Mouse (Mus musculus) urinary bladder, postnatal 10 days (tissue): ENCODE measurements around the gene R3hdm4.
"Not testable (repeated sequence)": the region's sequence is repeated elsewhere in the genome, so short reads cannot be mapped to it uniquely, and the experiment has no call there.

Experiments
- DNase-seq: peaks from one replicate; pipeline ENCODE4 v3.0.0; 2022; ENCODE audit warnings: low spot score

Gene R3hdm4

GRCm38 (mm10) chr10:79920958-79921535 lies at the start of gene R3hdm4:
R3hdm4 (minus strand) TSS chr10:79921208.
- no peak for DNase-seq

- no peak for DNase-seq
Observed at GRCm38 (mm10) chr10:79970415-79971182, 49.6 kb upstream of the R3hdm4 start, which contains the start of gene Grin3b. Grin3b (plus strand) TSS chr10:79970715.

GRCm38 (mm10) chr10:79969124-79969568 lies 48.1 kb upstream of the R3hdm4 start:
- no peak for DNase-seq

- no peak for DNase-seq
Observed at GRCm38 (mm10) chr10:79968181-79968580, 47.2 kb upstream of the R3hdm4 start.

- no peak for DNase-seq
Observed at GRCm38 (mm10) chr10:79966886-79967400, 45.9 kb upstream of the R3hdm4 start.

DNA sequence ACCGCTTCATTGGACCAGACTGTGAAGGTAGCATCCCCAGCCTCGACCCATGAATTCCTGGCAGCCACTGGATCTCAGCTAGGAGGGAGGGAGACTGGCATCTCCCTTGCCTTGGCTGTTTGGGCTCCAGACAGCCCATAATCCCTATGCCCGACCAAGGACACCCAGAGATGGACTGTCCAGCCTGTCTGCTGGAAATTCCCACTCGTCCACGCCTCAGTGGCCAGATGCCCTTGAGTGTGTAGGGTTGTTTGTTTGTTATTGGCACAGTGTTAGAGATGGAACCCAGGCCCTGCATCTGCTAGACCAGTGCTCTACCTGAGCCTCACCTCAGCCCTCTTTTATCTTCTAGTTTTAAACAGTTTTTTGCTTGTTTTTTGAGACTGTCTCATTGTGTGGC lies 44.3 kb upstream of the R3hdm4 start:
- no peak for DNase-seq

DNA sequence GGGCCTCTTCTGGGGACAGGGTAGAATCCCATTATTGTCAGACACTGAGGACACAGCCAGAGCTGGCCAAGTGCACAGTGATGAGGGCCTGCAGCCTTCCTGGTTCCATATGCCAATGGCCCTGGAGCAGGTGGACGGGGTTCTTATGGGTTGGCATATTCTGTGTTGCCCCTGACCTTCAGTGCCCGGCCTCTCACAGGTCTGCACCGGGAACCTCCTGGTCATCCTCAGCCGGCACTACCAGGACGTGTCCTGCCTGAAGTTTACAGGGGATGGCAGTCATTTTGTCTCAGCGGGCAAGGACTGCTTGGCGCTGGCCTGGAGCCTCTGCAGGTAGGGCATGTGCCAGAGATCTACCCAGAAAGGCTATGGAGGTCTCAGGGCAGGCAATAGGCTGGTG lies 43.7 kb upstream of the R3hdm4 start:
- DNase-seq, result no peak

DNA sequence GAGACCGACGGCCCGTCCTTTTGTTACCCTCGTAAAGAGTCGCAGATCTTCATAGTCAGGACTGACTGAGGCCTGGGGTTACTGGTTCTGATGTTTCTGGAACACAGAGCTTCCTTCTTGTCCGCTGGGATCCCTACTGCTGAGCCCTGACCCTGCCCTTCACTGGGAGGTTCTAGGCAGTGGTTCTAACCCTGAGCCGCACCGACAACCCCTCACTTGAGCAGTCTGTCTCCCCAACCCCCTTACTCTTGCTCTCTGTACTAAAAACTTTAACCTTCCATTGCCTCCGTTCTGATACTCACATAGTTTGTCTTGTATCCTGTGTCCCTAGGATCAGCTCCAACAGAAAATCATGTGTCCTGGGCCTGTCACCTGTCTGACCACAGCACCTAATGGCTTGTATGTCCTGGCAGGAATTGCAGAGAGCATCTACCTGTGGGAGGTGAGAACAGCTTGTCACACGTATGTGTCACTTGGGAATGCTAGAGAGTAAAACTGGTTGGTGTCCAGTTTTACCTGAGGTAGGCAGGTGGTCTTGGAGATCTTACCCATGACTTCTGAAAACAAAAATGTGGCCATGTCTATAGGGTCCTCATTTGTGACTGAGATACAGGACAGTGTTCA lies 39.8 kb upstream of the R3hdm4 start:
- DNase-seq, result no peak

DNA sequence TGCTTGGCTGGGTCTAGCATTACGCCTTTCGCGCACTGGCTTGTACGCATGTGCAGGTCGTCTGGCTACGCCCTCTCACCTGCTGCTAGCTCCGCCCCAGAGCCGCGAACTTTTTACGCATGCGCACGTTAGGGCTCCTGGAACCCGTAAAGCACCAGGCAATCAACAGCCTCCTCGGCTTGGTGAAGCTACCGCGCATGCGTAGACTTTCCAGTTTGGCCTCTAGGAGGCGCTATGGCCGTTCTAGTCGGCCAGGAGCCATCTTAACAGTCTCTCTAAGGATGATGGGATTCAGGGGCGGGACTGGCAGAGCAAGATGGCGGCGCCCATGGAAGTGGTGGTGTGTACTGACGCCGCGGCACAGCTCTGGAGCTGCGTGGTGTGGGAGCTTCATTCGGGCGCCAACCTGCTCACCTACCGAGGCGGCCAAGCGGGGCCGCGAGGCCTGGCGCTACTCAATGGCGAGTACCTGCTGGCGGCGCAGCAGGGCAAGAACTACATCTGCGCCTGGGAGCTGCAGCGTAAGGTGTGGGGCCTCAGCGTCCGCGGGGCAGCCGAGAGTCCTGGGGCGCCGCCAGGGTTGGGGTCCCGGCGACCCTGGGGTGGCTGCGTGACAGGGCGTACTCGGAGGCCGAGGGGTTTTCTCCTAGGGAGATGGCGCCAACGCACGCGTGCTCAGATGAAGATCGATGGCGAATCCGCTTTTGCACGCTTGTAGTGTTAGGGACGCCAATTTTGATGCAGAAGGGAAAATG lies 39.0 kb upstream of the R3hdm4 start, which contains the start of gene Wdr18:
Gene Wdr18 (plus strand): TSS at position 306 of the 755 bp plus-strand sequence.
- DNase-seq, result peak; percentile 99

- not testable (repeated sequence) for DNase-seq
Observed at GRCm38 (mm10) chr10:79959412-79959811, 38.4 kb upstream of the R3hdm4 start.

DNA sequence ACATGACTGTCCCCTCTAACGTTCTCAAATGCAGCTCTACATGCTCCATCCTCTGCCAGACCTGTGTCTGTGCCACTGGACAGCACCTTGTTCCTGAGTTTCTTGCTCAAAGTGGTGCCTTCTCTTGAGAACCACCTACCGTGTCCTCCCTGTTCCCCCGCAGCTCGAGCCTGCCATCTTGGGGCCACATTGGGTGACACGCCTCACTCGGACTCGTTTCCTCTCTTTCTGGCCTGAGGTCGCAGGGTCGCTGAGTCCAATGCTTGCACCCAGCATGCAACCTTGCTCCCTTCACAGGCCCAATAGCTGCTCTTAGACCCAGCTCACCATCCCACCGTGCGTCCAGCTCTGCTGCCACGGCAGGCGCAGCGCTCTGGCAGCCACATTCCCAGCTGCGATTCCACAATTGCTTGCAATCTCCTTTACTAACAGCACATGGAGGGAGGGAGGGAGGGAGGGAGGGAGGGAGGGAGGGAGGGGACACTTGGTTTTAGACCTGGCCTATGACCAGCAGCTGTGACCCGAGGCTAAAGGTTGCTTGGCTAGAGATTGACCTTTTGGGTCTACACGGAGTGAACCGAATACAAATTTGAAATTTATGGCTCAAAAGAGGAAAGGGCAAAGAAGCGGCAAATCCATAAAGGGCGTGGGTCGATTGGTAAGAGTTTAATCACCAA lies 37.3 kb upstream of the R3hdm4 start:
- DNase-seq, result no peak

- DNase-seq, result no peak
Observed at GRCm38 (mm10) chr10:79956643-79957154, 35.7 kb upstream of the R3hdm4 start.

DNA sequence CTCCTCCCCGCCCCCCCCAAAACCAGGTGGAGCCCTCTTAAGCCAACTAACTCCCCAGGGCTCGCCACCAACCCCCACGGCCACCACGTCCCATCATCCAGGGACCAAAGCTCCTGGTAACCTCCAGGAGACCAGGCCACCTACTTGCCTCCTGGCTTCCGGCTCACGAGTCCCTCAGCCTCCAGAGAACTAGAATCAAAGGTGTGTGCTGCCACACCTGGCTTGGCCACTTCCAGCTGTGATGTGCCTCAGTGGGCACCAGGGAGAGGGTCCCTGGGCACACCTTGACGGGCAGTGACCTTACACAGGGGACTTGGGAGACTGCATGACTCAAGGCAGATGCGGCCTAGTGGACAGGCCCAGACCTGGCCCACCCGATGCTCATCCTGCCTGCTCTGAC lies 34.7 kb upstream of the R3hdm4 start:
- no peak for DNase-seq

- DNase-seq, result no peak
Observed at GRCm38 (mm10) chr10:79953946-79954345, 32.9 kb upstream of the R3hdm4 start.

GRCm38 (mm10) chr10:79950661-79951060 lies 29.7 kb upstream of the R3hdm4 start:
- no peak for DNase-seq

DNA sequence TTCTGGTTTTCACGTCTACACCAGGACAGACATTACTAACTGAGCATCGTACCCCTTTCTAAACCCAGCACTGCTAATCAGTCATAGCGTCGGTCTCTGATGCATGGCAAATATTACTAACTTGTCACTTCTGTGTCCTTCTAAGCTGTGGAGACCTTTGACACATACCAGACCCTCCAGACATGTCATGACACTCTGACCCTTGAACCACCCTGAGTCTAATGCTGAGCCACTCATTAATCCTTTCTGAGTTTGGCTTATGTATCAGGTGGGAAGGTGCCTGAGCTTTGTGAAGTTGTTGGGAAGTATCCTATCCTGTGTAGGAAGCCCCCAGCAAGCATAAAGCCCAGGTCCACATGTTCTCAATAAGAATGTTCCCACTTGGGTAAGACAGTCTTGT lies 28.9 kb upstream of the R3hdm4 start:
- DNase-seq, result no peak

DNA sequence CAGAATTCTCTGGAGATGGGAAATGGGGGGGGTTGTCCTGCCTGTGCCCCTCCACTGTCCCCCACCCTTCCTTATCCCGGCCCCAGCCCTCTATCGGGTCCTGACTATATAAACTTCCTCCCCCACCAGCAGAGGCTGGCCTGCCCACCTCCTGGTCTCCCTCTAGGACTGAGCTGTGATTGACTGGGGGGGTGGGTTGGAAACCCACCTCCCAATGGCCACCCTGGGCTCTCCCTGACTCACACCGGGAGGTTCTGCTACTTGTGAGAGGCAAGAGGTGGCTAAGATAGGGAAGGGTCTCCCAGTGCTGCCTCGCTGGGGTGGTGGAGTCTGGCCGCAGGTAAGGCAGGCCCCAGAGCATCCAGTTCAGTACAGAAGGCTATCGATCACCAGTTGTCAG lies 26.5 kb upstream of the R3hdm4 start:
- DNase-seq, result no peak

GRCm38 (mm10) chr10:79946752-79947322 lies 25.8 kb upstream of the R3hdm4 start:
- DNase-seq, result no peak

DNA sequence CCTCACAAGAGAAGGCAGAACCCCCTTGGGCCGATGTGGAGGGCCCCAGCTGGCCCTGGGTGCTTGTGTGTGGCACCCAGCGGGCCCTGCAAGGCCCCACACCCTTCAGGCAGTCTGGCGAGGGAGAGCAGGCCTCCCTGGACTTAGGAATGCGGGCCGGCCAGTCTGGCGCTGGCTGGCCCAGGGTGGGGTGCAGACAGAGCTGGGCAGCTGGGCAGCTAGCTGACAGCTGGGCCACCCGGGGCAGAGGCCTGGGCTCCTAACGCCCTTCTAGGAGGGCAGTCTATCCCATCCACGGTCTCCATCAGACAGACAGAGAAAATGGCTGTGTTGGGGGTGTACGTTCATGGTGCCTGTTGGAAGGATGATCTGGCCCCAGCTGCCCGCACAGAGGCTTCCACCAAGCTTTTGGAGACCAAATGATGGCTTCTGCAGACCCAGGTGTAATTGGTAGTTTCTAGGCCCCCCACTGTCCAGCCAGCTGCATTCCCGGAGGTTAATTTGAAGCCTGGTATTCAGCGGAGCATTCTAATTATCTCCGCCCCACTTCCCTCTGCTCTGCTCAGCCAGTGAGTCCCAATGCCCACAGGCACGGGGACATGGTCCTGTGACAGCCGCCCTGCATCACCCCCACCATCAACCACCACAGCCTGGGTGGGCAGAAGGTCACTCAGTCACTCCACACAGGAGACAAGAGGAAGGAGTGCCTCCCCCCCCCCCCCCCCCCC lies 24.7 kb upstream of the R3hdm4 start:
- DNase-seq, result no peak

- DNase-seq, result no peak
Observed at GRCm38 (mm10) chr10:79943471-79943901, 22.5 kb upstream of the R3hdm4 start.
